Mouse (Mus musculus) brain, embryonic 14.5 days (tissue): ENCODE results near the gene Ano10.

Experiments
- CTCF ChIP-seq: fragments of 200-500 bp; IDR thresholded peaks from 2 replicates; pipeline ENCODE4 v1.5.1; 2012; ENCODE audit warnings: inconsistent platforms, mild to moderate bottlenecking, moderate library complexity, borderline replicate concordance; ENCODE audit not compliant: insufficient read depth, insufficient read length; ENCODE audit errors: extremely low read depth
- POLR2A ChIP-seq: fragments of 200-500 bp; IDR thresholded peaks from 2 replicates; pipeline ENCODE4 v1.6.1; 2012; ENCODE audit warnings: mild to moderate bottlenecking, inconsistent platforms, borderline replicate concordance; ENCODE audit not compliant: poor library complexity, insufficient read depth, insufficient read length, severe bottlenecking; ENCODE audit errors: extremely low read depth

DNA sequence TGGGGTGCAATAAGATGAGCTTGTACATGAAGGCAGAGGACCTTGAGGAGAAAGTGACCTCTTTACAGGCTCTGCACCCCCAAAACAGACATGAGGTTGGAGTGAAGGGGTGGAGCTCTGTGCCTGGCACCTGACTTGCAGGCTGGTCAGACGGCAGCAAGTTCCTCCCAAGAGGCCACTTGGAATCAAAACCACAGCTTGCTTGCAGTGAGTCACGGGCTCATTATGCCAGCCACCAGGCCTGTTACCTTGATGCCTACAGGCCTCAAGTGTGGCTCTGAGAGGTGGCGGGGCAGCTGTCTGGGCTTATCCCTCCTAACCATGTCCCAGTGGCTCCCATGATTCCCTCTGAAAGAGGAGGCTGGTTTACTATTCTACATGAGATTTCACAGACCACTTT is 114.1 kb downstream of the Ano10 start:
- no peak for TF ChIP-seq POLR2A
- TF ChIP-seq CTCF, result no peak
